Mouse (Mus musculus) kidney, postnatal 4 days (tissue): Measurements from ENCODE around the gene Dgkz.

Source experiments
- DNase-seq, 2 experiments: peaks; one replicate each; pipeline ENCODE4 v3.0.0; 2021; ENCODE audit warnings: mixed read lengths in 2 of 2

Gene Dgkz

DNA sequence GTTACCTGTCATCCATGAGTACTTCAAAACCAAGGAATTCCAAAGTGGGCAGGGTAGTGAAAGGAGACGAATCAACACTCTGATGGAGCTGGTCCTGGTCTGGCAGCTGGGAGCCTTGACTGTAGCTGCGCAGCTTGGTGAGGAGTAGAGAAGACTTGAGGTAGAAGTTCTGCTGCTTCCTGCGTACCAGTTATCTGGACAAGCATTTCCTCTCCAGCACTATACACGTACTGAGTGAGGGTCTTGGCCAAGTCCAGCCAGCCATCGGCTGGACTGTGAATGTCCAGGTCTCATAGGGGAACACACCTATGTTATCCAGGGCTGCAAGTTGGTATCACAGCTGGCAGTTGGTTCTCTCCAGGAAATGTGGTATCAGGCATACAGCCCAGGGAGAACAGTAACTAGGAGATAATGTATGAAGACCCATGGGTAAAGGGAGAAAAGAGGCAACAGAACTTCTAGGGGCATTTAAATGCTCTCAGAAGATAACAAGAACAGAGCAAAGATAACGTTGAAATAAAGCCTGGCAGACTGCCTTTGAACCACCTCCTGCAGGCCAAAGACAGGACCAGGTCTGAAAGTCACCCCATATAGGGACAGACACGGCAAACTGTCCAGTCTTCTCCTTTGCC, 59.2 kb downstream of the Dgkz start:
- no peak for DNase-seq

DNA sequence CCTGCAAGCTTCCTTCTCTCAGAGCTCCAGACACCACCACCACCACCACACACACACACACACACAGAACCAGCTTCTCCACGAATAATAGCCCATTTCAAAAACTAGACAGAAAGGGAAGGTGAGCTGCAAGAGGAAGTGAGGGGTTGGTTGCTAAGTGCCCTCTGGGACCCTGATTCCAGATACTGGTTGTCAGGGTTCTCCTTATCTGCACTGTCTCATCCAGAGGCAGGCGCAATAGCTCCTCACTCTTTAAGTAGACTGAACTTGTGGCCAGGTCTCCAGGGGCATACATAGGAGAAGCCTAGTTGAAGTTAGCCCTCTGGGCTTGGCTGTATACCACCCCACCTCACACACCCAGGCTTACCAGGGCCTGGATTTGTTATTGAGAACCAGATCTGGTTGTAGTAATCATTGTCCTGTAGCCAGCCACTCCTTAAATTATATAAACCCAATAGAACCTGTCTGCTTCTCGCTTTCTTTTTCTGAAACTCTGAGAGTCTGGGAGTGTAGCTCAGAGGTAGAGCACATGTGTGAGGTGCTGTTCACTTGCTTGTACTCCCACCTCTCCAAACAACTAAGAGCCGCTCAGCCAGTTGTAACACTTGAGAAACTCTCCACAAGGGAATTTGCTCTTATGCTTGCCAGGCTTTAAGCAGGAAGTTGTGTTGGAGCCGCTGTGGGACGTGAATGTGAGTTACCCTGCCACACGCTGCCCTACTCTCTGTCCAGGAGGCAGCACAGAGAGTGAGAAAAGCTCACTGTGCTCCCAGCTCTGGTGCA, 62.1 kb downstream of the Dgkz start:
- no peak for DNase-seq

DNA sequence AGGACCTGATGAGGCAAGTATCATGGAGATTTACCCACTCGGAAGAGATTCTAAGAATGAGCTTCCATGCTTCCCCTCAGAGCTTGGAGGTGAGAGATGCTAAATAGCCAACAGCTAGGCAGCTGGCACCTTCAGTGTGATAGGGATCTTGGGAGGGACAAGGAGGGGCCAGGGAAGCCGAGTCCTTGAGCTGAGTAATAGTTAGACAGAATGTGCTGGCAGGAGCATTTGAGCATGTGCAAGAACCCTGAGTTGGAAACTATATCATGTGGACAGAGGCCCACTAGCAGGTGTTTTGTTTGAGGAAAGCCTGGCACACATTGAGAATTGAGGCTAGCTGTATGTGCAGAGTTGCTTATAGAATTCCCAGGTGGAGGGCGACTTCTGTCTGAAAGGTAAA, 63.0 kb downstream of the Dgkz start:
- no peak for DNase-seq

DNA sequence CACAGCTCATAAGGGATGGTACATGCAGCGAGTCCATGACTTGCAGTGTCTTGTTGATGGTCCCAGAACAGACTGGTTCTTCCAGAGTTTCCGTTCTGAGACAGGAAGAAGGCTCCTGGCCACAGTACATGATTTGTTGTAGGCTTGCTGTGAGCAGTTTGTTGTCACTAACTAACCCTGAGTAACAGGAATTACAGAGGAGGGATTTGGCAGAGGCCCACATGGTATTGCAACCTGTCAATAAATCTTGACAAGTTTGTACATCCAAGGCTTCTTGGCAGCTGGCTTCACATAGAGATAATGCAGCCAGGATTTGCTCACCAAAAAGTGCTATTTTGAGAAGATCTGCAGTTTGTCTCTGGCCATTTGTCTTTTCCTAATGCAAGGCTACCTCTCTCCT, 69.5 kb downstream of the Dgkz start:
- DNase-seq = no peak

DNA sequence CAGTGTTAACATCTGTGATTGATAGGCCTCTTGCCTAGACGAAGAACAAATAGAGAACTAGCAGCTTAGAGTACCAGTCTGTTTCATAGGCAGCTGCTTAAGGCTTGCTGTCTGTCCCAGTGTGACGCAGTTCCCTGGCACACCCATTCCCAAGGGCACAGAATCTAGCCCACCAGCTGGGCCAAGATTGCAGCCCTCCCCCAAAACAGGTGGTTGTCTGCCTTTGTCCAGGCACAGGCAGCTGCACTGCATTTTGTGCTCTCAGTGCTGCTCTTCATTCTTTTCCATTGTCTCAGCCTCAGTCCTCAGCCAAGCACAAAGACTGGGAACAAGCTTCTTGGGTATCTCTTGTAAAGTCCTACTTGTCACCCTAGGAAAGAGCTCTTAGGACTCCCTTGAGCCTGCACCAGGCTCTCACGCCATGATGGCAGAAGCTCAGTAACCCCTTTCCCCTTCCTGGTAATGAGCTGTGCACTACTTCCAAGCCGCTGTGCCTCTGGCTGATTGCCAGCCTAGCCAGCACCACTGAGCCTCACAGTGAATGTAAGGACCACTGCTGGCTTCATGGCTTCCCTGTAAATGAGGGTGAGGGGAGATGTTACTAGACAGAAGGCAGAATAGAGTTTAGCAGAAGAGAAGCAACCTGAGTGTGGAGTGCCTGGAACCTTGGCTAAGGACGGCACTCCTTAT, 70.9 kb downstream of the Dgkz start:
- no peak for DNase-seq

DNA sequence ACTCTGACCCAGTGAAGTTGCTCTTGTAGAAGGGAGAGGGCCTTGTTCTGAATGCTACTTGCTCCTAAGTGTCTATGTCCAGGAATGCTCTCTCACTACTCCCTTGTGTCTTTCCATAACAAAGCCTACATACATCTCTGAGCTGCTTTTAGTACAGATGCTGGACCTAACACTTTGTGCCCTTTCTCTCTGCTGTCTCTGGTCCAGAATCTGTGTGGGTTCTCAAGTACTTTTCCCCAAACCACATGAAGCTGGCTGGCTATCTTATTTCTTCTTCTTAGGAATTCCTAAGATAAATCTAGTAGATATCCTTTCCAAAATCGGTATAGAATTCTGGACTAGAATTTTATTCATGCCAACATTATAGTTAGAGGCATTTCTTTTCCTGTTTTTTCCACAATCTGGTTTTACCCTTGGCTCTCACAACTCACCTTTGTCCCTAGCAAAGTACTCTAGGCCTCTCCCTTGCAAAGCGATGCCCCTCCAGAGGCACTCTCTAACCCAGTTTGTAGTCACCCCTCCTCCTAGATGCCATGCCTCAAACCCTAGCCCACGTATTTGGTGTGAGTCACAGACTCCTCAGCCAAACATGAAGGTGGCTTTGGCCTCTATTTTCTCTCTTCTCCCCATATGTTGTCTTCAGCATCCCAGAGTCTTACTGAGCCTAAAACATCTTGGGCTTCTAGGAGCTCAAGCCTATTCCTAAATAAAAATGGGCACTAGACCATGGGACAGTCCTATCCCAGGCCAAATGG, 72.3 kb downstream of the Dgkz start:
- DNase-seq = no peak

DNA sequence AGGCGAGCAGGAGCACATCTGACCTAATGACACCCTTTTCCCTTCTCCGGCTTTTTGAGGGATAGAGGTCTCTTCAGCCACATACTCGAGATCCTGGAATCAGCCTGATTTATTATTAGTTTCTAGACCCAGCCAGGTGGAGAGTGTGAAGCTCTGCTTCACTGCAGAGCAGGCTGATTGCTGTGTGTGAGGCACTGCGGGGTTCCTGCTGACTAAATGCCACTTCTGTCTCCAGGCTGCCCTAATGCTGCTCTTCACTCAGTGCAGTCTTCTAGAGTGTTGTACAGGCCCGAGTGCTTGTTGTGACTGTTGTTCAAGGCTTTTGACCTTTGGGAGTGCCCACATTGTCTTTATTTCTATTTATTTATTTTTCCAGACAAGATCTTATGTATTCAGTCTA, 73.3 kb downstream of the Dgkz start:
- no peak for DNase-seq

DNA sequence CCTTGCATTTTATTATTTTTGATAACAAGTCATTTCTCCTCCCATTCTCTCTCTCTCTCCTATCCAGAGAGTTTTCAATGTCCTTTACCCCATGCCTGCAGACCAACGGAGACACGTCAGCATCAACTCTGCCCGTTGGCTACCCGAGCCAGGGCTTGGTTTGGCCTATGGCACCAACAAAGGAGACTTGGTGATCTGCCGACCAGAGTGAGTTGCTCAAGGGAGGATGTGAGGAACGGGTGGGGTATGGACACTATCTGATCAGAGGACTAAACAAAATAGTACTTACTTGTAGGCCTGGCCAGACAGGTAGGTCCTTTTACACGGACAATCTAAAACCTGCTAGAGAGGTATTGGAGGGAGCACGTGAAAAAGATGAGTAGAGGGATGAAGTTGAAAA, 75.2 kb downstream of the Dgkz start:
- no peak for DNase-seq

DNA sequence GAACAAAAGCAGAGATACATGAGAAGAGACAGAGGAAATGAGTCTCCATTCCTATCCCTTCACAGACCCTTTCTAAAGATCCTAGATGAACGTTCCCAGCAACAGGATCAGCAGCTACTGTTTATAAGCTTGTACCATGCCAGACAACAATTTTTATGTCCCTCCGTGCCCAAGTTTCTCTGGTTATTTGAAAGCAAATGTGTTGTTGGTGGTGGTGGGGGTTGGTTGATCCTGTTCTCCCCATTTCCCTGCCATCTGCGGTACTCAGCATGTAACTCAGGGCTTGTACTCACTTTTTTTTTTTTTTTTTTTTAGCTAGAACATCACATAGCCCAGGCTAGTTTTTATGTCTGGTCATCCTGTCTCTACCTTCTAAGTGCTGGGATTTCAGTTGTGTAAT, 76.5 kb downstream of the Dgkz start:
- no peak for DNase-seq

DNA sequence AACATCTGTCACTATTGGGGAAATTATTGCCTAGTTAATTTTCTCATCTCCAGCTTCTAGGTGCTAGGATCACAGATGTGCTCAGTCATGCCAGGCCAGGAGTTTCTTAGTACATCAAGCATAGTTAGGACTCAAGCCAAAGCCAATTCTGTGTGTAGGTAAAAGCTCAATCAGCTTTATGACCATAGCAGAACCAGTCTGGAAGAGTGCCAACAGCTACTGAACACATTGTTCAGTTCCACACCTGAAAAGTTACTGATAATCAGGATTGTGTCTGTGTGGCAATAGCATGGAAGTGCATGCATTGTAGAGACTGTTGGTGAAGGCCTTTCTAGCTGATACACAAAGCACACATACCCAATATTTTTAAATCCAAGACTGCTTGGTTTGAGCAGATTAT, 77.7 kb downstream of the Dgkz start:
- DNase-seq = no peak

DNA sequence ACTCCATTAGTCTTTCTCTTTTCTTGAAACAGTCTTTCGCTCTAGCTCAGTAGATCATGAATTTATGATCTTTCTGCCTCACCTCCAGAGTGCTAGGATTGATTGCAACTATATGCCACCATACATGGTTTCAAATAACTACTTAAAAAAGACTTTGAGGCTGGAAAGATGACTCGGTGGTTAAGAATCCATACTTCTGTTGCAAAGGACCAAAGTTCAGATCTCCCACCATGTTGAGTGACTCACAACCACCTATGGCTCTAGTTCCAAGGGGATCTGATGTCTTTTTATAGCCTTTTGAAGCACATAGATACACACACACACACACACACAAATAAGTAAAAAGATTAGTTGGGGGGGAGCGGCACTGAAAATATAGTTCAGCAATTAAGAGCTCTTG, 80.3 kb downstream of the Dgkz start:
- DNase-seq = no peak

DNA sequence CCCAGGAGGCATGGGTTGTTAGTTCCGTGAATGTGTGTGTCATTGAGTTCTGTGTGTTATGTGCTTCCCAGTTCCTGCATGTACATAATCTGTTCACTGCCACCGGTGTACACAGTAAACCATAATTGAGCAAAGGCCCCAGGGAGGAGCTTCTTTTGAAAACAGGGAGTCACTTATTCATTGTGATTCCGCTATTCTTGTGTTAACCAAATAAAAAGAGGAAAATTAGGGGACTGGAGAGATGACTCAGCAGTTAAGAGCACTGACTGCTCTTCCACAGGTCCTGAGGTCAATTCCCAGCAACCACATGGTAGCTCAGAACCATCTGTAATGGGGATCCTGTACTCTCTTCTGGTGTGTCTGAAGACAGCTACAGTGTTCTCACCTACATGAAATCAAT, 80.9 kb downstream of the Dgkz start:
- no peak for DNase-seq

DNA sequence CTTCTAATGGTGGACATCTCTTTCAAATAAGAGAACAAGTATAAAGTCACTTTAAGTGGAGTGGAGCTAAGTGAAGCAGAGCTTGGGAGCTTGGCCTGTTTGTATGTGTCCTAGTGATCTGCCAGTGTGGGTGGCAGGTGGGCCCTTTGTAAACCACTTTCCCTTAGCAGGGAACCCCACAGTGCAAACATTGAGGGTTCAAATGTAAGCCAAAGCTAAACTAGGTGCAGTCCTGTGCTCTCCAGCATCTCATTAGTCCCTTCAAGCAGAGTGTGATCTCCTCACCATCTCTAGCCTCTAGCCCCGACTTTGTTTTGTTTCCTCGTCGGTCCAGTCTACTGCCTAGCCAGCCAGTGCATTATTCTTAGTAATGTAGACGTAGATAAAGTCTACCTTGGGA, 91.0 kb downstream of the Dgkz start:
- no peak for DNase-seq

DNA sequence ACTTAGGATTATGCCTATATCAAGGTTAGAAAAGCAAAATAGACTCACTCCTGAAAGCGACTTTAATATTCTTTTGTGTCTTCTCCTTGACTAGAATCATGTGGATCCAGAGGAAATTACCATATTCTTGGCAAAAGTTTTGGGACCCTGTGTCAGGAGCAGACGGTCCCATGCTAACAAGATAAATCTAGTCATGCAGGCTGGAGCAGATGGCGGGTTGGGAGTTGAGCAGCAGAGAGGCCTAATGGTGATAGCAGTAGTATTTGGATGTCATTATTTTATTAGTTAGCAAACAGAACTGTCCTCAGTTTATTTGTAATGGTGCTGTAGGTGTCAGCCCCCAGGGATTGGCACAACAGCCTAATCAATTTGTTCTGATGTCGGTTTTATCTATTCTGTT, 91.7 kb downstream of the Dgkz start:
- DNase-seq = no peak
